Mouse (Mus musculus): Measurements from ENCODE around the gene Zfp511. TPM values are rescaled to one million over a fixed set of nuclear protein-coding genes. Genes with fewer than 3 reads are reported as not detected.

The Zfp511 gene
- total RNA-seq (2021) = 10 to 100 TPM; 10.1 to 12.4 TPM

DNA sequence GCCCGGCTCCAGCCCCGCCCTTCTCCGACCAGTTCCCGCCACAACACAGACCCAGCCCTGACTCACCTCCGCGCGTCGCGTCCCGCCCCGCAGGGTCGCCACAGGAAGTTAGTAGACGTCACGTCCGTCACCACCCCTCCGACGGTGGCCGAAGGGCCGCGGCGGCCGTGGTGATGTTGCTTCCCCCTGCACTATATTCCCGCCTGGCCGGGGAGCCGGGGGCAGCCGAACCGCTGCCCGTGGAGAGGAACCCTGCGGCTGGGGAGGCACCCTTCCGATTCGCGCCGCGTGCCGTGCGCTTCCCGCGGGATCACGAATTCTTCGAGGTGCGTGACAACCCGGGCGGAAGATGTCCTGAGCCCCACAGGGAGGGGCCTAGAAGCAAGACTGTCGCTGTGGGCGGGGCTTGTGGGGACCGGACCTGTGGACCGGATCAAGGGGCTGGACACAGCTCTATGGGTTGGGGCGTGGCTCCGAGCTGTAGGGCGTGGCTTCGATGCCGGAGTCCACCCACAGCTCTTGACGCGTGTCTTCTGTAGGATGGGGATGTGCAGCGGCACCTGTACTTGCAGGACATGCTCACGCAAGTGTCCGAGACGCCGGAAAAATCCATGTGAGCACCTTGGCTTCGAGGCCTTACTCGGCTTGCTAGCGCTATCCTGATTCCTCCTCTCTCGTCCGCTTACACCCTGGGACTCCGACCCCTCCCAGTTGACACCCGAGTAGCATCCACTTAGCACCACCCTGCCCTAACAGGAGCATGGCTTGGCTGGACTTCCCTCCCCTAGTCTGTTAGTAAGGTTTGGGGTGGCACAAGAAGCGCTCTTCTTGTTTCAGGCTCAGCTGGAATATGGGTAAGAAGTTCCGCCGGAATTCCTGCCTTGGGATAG is at the start of gene Zfp511, which contains the start of gene Tubgcp2:
Gene Zfp511, plus strand, starts transcription at position 111 of the 890 bp plus-strand sequence.
Gene Tubgcp2, minus strand, starts transcription at position 389 of the 890 bp plus-strand sequence.
- intact Hi-C loops (cut with DNase I) = loop anchor here (5.0 kb wide), 2 partner anchors 86 to 101 kb away; partner anchors contain the start of gene Mtg1
- DNase-seq = peak; percentile 92 to 96

- intact Hi-C loops (cut with DNase I) = no loop called here
- DNase-seq = no peak
Measured at GRCm38 (mm10) chr7:139988272-139988671, 47.9 kb upstream of the Zfp511 start.

- intact Hi-C loops (cut with DNase I) = no loop called here
Measured at GRCm38 (mm10) chr7:139990864-139991394, 45.3 kb upstream of the Zfp511 start.

GRCm38 (mm10) chr7:139992406-139992805 is 43.8 kb upstream of the Zfp511 start, which contains the start of gene Adam8:
TSS of gene Adam8 (minus strand) at chr7:139992562.
- intact Hi-C loops (cut with DNase I) = no loop called here
- DNase-seq = no peak

More at GRCm38 (mm10) chr7:139990864-139991394, 45.3 kb upstream of the Zfp511 start:
- no peak for DNase-seq

GRCm38 (mm10) chr7:139993532-139993931 is 42.7 kb upstream of the Zfp511 start:
- intact Hi-C loops (cut with DNase I) = no loop called here
- no peak for DNase-seq

- no peak for DNase-seq
- intact Hi-C loops (cut with DNase I) = loop anchor here (1.0 kb wide), 2 partner anchors 25 to 89 kb away; no protein-coding TSS in a partner anchor
Measured at GRCm38 (mm10) chr7:139994202-139994601, 42.0 kb upstream of the Zfp511 start.

DNA sequence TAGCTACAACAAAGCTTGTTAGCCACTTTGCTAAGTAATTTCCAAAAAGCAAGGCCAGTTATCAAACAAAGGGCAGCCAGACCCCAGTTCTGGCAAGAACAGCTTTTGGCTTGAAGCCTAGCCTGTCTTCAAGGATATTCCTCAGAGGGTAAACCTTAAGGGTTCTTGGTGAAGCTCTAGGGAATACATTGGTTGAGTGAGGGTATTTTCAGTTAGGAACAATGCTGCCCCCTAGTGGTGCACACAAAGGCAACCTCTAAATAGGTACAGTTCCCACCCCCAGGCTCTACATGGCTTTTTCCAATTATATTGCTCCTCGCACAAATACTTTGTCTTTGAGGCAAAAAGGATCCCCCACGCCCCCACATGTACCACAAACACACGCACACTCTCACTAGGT is 41.5 kb upstream of the Zfp511 start:
- intact Hi-C loops (cut with DNase I) = loop anchor here (1.0 kb wide), 2 partner anchors 25 to 89 kb away; no protein-coding TSS in a partner anchor
- peak; percentile 65 to 69 for DNase-seq

DNA sequence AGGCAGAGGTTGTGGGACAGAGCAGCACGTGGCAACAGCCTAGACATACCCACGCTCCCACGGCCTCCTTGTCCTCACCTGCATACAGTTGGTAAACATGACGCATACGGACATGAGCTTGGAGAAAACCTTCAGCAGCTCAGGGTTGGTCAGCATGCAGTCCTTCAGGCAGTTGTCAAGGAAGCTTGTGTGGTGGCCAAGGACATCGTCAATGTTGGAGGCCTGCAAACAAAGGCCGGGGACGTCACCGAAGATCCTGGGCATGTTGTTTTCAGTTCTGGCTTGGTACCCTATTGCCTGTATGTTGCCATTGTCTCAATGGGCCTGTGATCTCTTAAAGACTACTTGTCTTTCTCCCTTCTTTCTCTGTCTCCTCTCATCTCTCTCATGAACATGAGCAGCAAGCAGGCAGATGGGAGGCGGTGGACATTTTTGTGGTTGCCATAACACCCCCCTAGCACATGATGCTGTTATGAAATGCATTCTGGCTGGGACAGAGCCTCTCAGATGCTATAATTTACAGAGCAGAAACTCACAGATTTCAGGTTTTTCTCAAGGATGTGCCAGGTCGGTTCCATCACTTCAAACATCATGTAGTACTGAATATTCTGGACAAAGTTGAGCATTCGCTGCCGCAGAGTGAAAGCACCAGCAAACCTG is 37.4 kb upstream of the Zfp511 start:
- intact Hi-C loops (cut with DNase I) = no loop called here

DNA sequence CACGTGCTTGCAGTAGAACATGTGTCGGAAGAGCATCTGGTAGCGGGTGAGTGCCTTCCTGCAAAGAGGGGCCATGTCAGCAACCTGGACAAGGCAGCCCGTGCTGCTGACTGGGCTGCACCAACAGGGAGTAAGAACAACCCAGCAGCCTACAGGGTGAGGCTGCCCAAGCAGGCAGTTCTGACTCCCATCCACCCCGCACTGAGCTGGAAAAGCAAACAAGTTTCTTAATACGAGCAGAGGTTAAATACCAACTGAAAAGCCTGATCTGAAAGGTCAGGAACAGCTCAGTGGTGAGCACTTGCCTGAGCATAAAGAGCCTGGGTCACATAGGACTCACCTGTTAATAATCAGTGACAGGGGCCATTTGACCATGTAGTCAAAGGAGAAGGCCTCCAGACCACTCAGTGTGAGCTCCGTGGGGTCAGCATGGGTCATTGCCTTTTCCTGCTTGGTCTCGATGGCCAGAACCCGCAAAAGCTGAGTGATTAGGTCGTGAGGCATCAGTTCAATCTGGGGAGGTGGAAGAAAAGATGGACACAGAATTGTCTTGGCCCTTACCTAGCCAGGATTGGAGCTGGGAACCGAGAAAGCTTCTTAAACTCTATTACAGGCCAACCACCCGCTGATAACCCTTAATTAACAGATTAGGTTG is 35.0 kb upstream of the Zfp511 start:
- DNase-seq = no peak
- intact Hi-C loops (cut with DNase I) = no loop called here

More for the DNA sequence above, 37.4 kb upstream of the Zfp511 start:
- no peak for DNase-seq

- intact Hi-C loops (cut with DNase I) = no loop called here
Measured at GRCm38 (mm10) chr7:140004666-140005065, 31.5 kb upstream of the Zfp511 start.

GRCm38 (mm10) chr7:140006861-140007611 is 29.2 kb upstream of the Zfp511 start:
- intact Hi-C loops (cut with DNase I) = no loop called here
- no peak for DNase-seq

More at GRCm38 (mm10) chr7:140004666-140005065, 31.5 kb upstream of the Zfp511 start:
- DNase-seq = no peak

DNA sequence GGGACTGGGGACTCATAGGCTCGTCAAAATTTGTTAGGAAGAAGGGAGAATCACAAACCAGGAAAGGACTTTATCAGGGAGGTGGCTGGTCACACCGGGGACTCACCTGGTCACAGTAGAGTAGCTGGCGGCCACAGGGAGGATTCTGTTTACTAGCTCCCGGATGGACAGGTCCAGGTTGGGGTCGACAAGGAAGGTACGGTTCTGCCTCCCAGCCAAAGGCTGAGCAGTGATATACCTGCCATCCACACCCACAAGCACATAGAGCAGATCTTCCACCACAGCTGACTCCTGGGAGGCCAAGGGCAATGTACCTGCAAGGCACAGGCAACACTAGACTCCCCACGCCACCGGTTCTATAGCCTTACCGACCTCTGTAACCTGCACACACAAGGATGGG is 28.4 kb upstream of the Zfp511 start:
- intact Hi-C loops (cut with DNase I) = no loop called here
- no peak for DNase-seq

DNA sequence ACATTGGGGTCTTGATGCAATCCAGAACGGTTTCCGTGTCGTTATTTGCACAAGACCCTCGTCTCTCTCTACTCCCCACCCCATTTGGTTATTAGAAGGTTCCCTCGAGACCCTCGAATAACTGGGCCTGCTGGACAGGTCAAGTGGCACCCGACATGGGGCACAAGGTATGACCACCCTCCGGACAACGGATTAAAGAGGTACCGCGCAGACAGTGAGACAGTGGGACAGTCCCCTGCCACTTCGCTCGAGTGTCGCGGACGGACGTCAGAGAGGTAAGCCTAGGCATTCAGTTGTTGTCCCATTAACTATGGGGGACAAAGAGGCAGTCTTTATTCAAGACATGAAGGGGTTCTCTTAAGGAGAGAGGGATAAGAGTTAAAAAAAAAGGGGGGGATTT is 24.9 kb upstream of the Zfp511 start:
- intact Hi-C loops (cut with DNase I) = no loop called here
- DNase-seq = no peak

DNA sequence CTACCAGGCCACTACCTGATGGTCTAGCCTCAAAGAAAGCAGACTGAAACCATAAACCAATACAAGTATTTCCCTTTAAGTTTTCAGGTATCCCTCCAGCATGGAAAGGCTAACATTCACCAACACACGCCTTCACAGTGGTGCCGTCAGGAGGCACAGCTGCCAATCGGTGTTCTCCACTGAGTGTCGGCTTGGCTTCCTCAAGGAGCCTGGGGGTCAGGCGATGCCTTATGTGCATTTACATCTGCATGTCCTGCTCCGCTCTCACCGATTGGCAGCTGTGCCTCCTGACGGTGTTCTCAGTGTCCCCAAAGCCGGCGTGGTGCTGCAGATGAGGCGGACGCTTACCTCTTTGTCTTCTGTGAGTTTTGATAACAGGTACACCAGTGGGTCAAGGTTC is 4.4 kb upstream of the Zfp511 start:
- intact Hi-C loops (cut with DNase I) = no loop called here
- no peak for DNase-seq

GRCm38 (mm10) chr7:140032366-140032765 is 3.8 kb upstream of the Zfp511 start:
- no peak for DNase-seq
- intact Hi-C loops (cut with DNase I) = no loop called here

- intact Hi-C loops (cut with DNase I) = no loop called here
- DNase-seq = no peak
Measured at GRCm38 (mm10) chr7:140033386-140033785, 2.8 kb upstream of the Zfp511 start.

GRCm38 (mm10) chr7:140035456-140035855 is 735 bp upstream of the Zfp511 start:
- intact Hi-C loops (cut with DNase I) = loop anchor here (5.0 kb wide), 2 partner anchors 87 to 102 kb away; partner anchors contain the start of gene Mtg1
- DNase-seq = no peak

DNA sequence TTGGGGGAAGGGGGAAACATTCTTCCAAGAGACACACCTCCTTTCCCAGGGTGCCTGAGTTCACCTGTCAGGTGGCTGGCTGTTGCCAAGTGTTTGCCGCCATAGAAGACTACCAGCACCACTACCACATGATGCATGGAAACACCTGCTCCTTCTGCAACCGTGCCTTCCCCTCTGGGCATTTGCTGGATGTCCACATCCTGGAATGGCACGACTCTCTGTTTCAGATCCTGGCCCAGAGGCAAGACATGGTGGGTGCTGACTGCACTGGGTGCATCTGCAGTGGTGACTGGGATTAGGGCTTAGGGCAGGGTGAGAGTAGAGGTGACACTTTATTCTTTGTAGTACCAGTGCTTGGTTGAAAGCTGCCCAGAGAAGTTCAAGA is 972 bp downstream of the Zfp511 start:
- intact Hi-C loops (cut with DNase I) = loop anchor here (5.0 kb wide), 2 partner anchors 85 to 100 kb away; partner anchors contain the start of gene Mtg1
- DNase-seq = no peak

DNA sequence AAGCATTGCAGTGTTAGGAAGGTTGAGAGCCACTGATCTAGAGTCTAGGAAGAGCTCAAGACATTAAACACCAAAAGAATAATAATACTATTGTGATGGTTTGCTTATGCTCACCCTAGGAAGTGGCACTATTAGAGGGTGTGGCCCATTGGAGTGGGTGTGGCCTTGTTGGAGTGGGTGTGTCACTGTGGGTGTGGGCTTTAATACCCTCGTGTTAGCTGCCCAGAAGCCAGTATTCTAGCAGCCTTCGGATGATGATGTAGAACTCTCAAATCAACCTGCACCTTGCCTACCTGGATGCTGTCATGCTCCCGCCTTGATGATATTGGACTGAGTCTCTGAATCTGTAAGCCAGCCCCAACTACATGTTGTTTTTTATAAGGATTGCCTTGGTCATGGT is 6.5 kb downstream of the Zfp511 start:
- no peak for DNase-seq
- intact Hi-C loops (cut with DNase I) = no loop called here

DNA sequence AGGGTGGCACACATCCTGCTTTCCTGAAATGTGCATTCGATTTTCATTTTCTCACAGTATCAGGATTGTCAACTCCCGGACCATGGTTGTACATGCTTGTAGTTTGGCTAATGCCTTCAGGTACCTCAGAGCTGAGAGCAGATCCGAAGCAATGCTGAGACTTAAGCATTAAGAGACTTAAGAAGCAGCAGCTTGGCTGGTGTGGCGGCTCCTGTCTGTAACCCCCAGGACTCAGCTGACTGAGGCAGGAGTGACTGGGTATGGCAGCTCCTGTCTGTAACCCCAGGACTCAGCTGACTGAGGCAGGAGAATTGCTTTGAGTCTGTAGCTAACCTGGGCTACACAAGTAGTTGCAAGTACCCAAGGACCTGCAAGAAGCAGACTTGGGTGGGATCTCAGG is 9.4 kb downstream of the Zfp511 start:
- intact Hi-C loops (cut with DNase I) = no loop called here
- no peak for DNase-seq

Data from heart, postnatal 36 days (tissue).